Mouse (Mus musculus) G1E (cell line): ENCODE data around the gene Fbxo24.

Experiments
- CTCF ChIP-seq: IDR thresholded peaks from 2 replicates; pipeline ENCODE4 v1.5.1; 2012; ENCODE audit warnings: low read depth, low read length, inconsistent platforms, mixed read lengths
- GATA1 ChIP-seq: IDR thresholded peaks from 2 replicates; pipeline ENCODE4 v1.6.1; 2012; ENCODE audit warnings: borderline replicate concordance, low read length, inconsistent platforms, mixed read lengths
- GATA2 ChIP-seq: IDR thresholded peaks from 2 replicates; pipeline ENCODE4 v1.6.1; 2012; ENCODE audit warnings: low read depth, low read length, inconsistent platforms, borderline replicate concordance
- POLR2AphosphoS5 ChIP-seq: IDR thresholded peaks from 2 replicates; pipeline ENCODE4 v1.6.1; 2012; ENCODE audit warnings: low read depth, low read length, inconsistent platforms; ENCODE audit not compliant: insufficient replicate concordance
- TAL1 ChIP-seq: conservative IDR thresholded peaks from 2 replicates; pipeline ENCODE4 v1.6.1; 2012; ENCODE audit warnings: low read depth, low read length, inconsistent platforms, mixed read lengths

GRCm38 (mm10) chr5:137601365-137601729 lies 27.5 kb downstream of the Fbxo24 start:
- TF ChIP-seq CTCF (no peak), POLR2AphosphoS5 (no peak), GATA1 (no peak), TAL1 (no peak), GATA2 (no peak)
